Mouse (Mus musculus) CH12.LX (cell line): ENCODE data around the gene Man1b1. TPM values are rescaled to one million over a fixed set of nuclear protein-coding genes. Genes with fewer than 3 reads are reported as not detected.

Experiments used
- DNase-seq: peaks from one replicate; pipeline ENCODE4 v3.0.0-alpha.2; 2013; ENCODE audit errors: extremely low read depth
- H3K27ac ChIP-seq: 2 replicates; pipeline ENCODE4 v1.5.1; 2012; ENCODE audit warnings: low read depth, mild to moderate bottlenecking, control low read depth, moderate library complexity; ENCODE audit not compliant: insufficient read depth
- H3K27me3 ChIP-seq: replicated peaks from 2 replicates; pipeline ENCODE3; 2012; ENCODE audit warnings: inconsistent platforms
- H3K36me3 ChIP-seq, 2 experiments: replicated peaks in 1 of 2; 2 replicates each; pipeline versions ENCODE3 to v1.6.1; 2012; ENCODE audit warnings: inconsistent platforms in 1 of 2, low read length in 1 of 2, mild to moderate bottlenecking in 1 of 2, mixed read lengths in 1 of 2, moderate library complexity in 1 of 2; ENCODE audit not compliant: control insufficient read depth in 1 of 2, insufficient read depth in 1 of 2
- H3K4me1 ChIP-seq, 2 experiments: 2 replicates each; pipeline ENCODE4 v1.6.1; 2012; ENCODE audit warnings: inconsistent platforms in 1 of 2, moderate library complexity in 1 of 2; ENCODE audit not compliant: insufficient read depth in 2 of 2, control insufficient read depth in 1 of 2
- H3K4me2 ChIP-seq: 2 replicates; pipeline ENCODE4 v1.6.1; 2012; ENCODE audit warnings: low read depth, mild to moderate bottlenecking, control low read depth; ENCODE audit not compliant: poor library complexity, insufficient read depth, severe bottlenecking
- H3K4me3 ChIP-seq, 3 experiments: fragments of 150-350 bp in 1 of 3; sonication (generic) in 1 of 3; replicated peaks in 1 of 3; 2 replicates each; pipeline versions ENCODE3 to v1.5.1; 2011 to 2012; ENCODE audit warnings: low read depth in 2 of 3, low read length in 2 of 3, mild to moderate bottlenecking in 2 of 3, moderate library complexity in 2 of 3, control low read depth in 1 of 3, improper control_type of control experiment in 1 of 3, inconsistent platforms in 1 of 3, mixed read lengths in 1 of 3; ENCODE audit not compliant: poor library complexity in 1 of 3
- H3K79me2 ChIP-seq: replicated peaks from 2 replicates; pipeline ENCODE4 v1.6.1; 2012; ENCODE audit warnings: mild to moderate bottlenecking, moderate library complexity; ENCODE audit not compliant: control insufficient read depth, poor library complexity, insufficient read depth, severe bottlenecking; ENCODE audit errors: extremely low read depth
- H3K9ac ChIP-seq: 2 replicates; pipeline ENCODE4 v1.6.1; 2012; ENCODE audit warnings: low read depth, mild to moderate bottlenecking, control low read depth, moderate library complexity; ENCODE audit not compliant: insufficient read depth
- H3K9me3 ChIP-seq: replicated peaks from 2 replicates; pipeline ENCODE3; 2012; ENCODE audit warnings: low read length, inconsistent platforms, mixed read lengths
- BHLHE40 ChIP-seq: IDR thresholded peaks from 2 replicates; pipeline ENCODE4 v1.6.1; 2011; ENCODE audit warnings: mild to moderate bottlenecking, low read depth, low read length, improper control_type of control experiment
- CHD1 ChIP-seq: IDR thresholded peaks from 2 replicates; pipeline ENCODE4 v1.6.1; 2012; ENCODE audit warnings: low read depth, low read length, improper control_type of control experiment, inconsistent platforms
- CHD2 ChIP-seq: IDR thresholded peaks from 2 replicates; pipeline ENCODE4 v1.6.1; 2011; ENCODE audit warnings: low read length, improper control_type of control experiment
- CTCF ChIP-seq, 2 experiments: IDR thresholded peaks in 1 of 2; conservative IDR thresholded peaks in 1 of 2; 2 replicates each; pipeline ENCODE4 v1.5.1; 2011 to 2012; ENCODE audit warnings: low read depth in 2 of 2, low read length in 2 of 2, improper control_type of control experiment in 1 of 2, inconsistent platforms in 1 of 2, mild to moderate bottlenecking in 1 of 2, moderate library complexity in 1 of 2
- E2F4 ChIP-seq: IDR thresholded peaks from 2 replicates; pipeline ENCODE4 v1.6.1; 2011; ENCODE audit warnings: low read depth, low read length, improper control_type of control experiment; ENCODE audit not compliant: insufficient replicate concordance
- EP300 ChIP-seq: IDR thresholded peaks from 2 replicates; pipeline ENCODE4 v1.6.1; 2011; ENCODE audit warnings: low read length, improper control_type of control experiment
- ETS1 ChIP-seq: conservative IDR thresholded peaks from 2 replicates; pipeline ENCODE4 v1.6.1; 2012; ENCODE audit warnings: low read depth, mild to moderate bottlenecking, inconsistent platforms, low read length, improper control_type of control experiment, moderate library complexity
- HCFC1 ChIP-seq: IDR thresholded peaks from 2 replicates; pipeline ENCODE4 v1.6.1; 2012; ENCODE audit warnings: low read depth, mild to moderate bottlenecking, inconsistent platforms, low read length, improper control_type of control experiment
- IRF4 ChIP-seq: IDR thresholded peaks from 2 replicates; pipeline ENCODE4 v1.6.1; 2014; ENCODE audit warnings: low read depth, mild to moderate bottlenecking, inconsistent platforms, low read length, improper control_type of control experiment
- JUN ChIP-seq: IDR thresholded peaks from 2 replicates; pipeline ENCODE4 v1.6.1; 2011; ENCODE audit warnings: low read depth, mild to moderate bottlenecking, low read length, improper control_type of control experiment, moderate library complexity; ENCODE audit not compliant: insufficient read depth
- JUND ChIP-seq: conservative IDR thresholded peaks from 2 replicates; pipeline ENCODE4 v1.6.1; 2011; ENCODE audit warnings: low read depth, low read length, improper control_type of control experiment
- MAX ChIP-seq: IDR thresholded peaks from 2 replicates; pipeline ENCODE4 v1.6.1; 2011; ENCODE audit warnings: low read length, improper control_type of control experiment
- MAZ ChIP-seq: IDR thresholded peaks from 2 replicates; pipeline ENCODE4 v1.6.1; 2012; ENCODE audit warnings: low read depth, mild to moderate bottlenecking, inconsistent platforms, low read length, improper control_type of control experiment, moderate library complexity
- MXI1 ChIP-seq: IDR thresholded peaks from 2 replicates; pipeline ENCODE4 v1.6.1; 2011; ENCODE audit warnings: mild to moderate bottlenecking, low read depth, low read length, improper control_type of control experiment
- NELFE ChIP-seq: IDR thresholded peaks from 2 replicates; pipeline ENCODE4 v1.6.1; 2011; ENCODE audit warnings: low read depth, low read length, improper control_type of control experiment
- NRF1 ChIP-seq: IDR thresholded peaks from 2 replicates; pipeline ENCODE4 v1.6.1; 2014; ENCODE audit warnings: low read depth, mild to moderate bottlenecking, inconsistent platforms, low read length, improper control_type of control experiment, moderate library complexity
- PAX5 ChIP-seq: IDR thresholded peaks from 2 replicates; pipeline ENCODE4 v1.6.1; 2012; ENCODE audit warnings: low read length, inconsistent platforms, mixed read lengths
- POLR2AphosphoS2 ChIP-seq: IDR thresholded peaks from 2 replicates; pipeline ENCODE4 v1.6.1; 2011; ENCODE audit warnings: low read depth, low read length, improper control_type of control experiment
- RAD21 ChIP-seq: IDR thresholded peaks from 2 replicates; pipeline ENCODE4 v1.6.1; 2011; ENCODE audit warnings: low read depth, mild to moderate bottlenecking, low read length, improper control_type of control experiment, moderate library complexity
- RCOR1 ChIP-seq: conservative IDR thresholded peaks from 2 replicates; pipeline ENCODE4 v1.6.1; 2012; ENCODE audit warnings: low read depth, mild to moderate bottlenecking, inconsistent platforms, low read length, improper control_type of control experiment
- SIN3A ChIP-seq: IDR thresholded peaks from 2 replicates; pipeline ENCODE4 v1.6.1; 2012; ENCODE audit warnings: low read length, improper control_type of control experiment, inconsistent platforms
- SMC3 ChIP-seq: IDR thresholded peaks from 2 replicates; pipeline ENCODE4 v1.6.1; 2011; ENCODE audit warnings: low read depth, low read length, improper control_type of control experiment
- TBP ChIP-seq: conservative IDR thresholded peaks from 2 replicates; pipeline ENCODE4 v1.6.1; 2011; ENCODE audit warnings: low read depth, low read length, improper control_type of control experiment
- USF2 ChIP-seq: conservative IDR thresholded peaks from 2 replicates; pipeline ENCODE4 v1.6.1; 2011; ENCODE audit warnings: low read depth, low read length, improper control_type of control experiment
- ZC3H11A ChIP-seq: IDR thresholded peaks from 2 replicates; pipeline ENCODE4 v1.6.1; 2012; ENCODE audit warnings: low read depth, mild to moderate bottlenecking, inconsistent platforms, low read length, improper control_type of control experiment
- ZKSCAN1 ChIP-seq: IDR thresholded peaks from 2 replicates; pipeline ENCODE4 v1.6.1; 2012; ENCODE audit warnings: low read depth, inconsistent platforms, low read length, improper control_type of control experiment, borderline replicate concordance
- ZMIZ1 ChIP-seq: IDR thresholded peaks from 2 replicates; pipeline ENCODE4 v1.6.1; 2012; ENCODE audit warnings: low read depth, mild to moderate bottlenecking, inconsistent platforms, low read length, improper control_type of control experiment
- ZNF384 ChIP-seq: IDR thresholded peaks from 2 replicates; pipeline ENCODE4 v1.6.1; 2012; ENCODE audit warnings: low read depth, low read length, improper control_type of control experiment, inconsistent platforms
- dilution Hi-C: fragments of 300-500 bp; cut with MboI; formaldehyde crosslinking; loops from 2 replicates; pipeline ENCODE4 v1.14.3; 2020; ENCODE audit warnings: low sequenced_read_pairs; ENCODE audit not compliant: extremely low pct_unique_long_range_greater_than_20kb, extremely low pct_ligation_motif_present
- in situ Hi-C: fragments of 300-500 bp; cut with MboI; formaldehyde crosslinking; loops from 3 replicates; pipeline ENCODE4 v1.14.3; 2019; ENCODE audit warnings: low sequenced_read_pairs, low pct_ligation_motif_present, low pct_unique_long_range_greater_than_20kb, mixed read lengths
- polyA plus RNA-seq: library from polyadenylated mRNA; unstranded; fragments of >175 nt; gene quantifications from 2 replicates; pipeline ENCODE4 v1.2.1, GENCODE M21; 2012; ENCODE audit warnings: low read depth; ENCODE audit not compliant: insufficient read length
- total RNA-seq, 2 experiments: library from RNA; depleted of rRNA; stranded (reverse); fragments of 300-350 nt in 1 of 2; fragments of >200 nt in 1 of 2; gene quantifications; 2 replicates each; pipeline ENCODE4 v1.2.3; 2012 to 2014

Gene Man1b1
- total and polyA plus RNA-seq, 3 experiments = 39.3 to 68.8 (median 45.7) TPM

DNA sequence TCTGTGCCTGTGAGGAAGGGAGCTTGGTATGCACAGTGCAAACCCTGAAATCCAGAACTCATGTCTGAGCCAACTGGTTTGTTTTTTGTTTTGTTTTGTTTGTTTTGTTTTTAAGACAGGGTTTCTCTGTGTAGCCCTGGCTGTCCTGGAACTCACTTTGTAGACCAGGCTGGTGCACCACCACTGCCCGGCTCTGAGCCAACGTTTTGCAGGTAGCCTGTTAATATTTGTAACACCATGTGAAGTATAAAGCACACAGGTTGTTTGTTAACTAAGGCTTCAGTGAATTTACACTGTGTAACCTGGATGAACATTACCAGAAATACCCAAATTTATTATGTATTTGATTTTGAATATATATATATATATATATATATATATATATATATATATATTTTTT, 6.1 kb upstream of the Man1b1 start:
- Histone ChIP-seq H3K36me3 (no peaks in the 10 kb centered on the region), H3K9ac (no peak overlapping the region), H3K4me3 (no peak overlapping the region), H3K4me1 (peaks cover 0 to 1% of the 10 kb centered on the region in 2 experiments; a peak in 2 of 4 replicates), H3K27me3 (peaks cover 31% of the 10 kb centered on the region), H3K9me3 (peaks cover 3% of the 10 kb centered on the region), H3K27ac (no peak overlapping the region), H3K4me2 (no peak overlapping the region), H3K79me2 (no peaks in the 10 kb centered on the region)
- in situ Hi-C loops = no loop called here
- DNase-seq = no peak
- dilution Hi-C loops = no loop called here
- no peak for TF ChIP-seq NRF1
- no peak for TF ChIP-seq MAZ
- no peak for TF ChIP-seq CHD2
- TF ChIP-seq BHLHE40 = no peak
- no peak for TF ChIP-seq ZC3H11A
- TF ChIP-seq CHD1 = no peak
- no peak for TF ChIP-seq ZKSCAN1
- no peak for TF ChIP-seq USF2
- no peak for TF ChIP-seq CTCF (conservative IDR thresholded peaks at IDR 0.05 in 1 of 2, IDR thresholded peaks at IDR 0.05 in 1 of 2; ENCODE audit: low read depth in 2 of 2, low read length in 2 of 2)
- no peak for TF ChIP-seq NELFE
- TF ChIP-seq JUN = no peak
- no peak for TF ChIP-seq MXI1
- TF ChIP-seq POLR2AphosphoS2 = no peak
- no peak for TF ChIP-seq SMC3
- TF ChIP-seq RAD21 = no peak
- no peak for TF ChIP-seq ZNF384
- no peak for TF ChIP-seq MAX
- TF ChIP-seq ZMIZ1 = no peak

DNA sequence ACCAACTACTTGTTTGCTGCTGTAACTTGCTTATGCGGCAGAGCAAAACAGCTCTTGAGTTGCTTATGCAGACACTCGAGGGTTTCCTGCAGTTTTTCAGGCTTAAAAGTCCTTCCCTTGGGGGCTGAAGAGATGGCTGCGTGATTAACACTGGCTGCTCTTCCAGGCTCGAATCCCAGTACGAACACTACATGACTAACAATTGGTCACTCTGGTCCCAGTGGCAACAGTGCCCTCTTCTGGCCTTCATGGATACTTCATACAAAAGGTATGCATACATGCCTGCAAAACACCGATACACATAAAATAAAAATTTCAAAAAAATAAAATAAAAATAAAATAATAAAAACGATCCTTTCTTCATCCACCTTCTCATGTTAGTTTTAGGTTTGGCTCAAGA, 3.7 kb upstream of the Man1b1 start:
- Histone ChIP-seq H3K27me3 (peaks cover 16% of the 10 kb centered on the region), H3K9ac (no peak overlapping the region), H3K36me3 (peaks cover 0 to under 1% of the 10 kb centered on the region in 2 experiments), H3K79me2 (peaks cover 11% of the 10 kb centered on the region), H3K4me3 (no peak overlapping the region), H3K4me1 (peaks cover under 1 to 8% of the 10 kb centered on the region in 2 experiments), H3K27ac (no peak overlapping the region), H3K4me2 (no peak overlapping the region)
- DNase-seq = peak; percentile 55
- no peak for TF ChIP-seq IRF4
- TF ChIP-seq SMC3 = peak; percentile 58
- TF ChIP-seq MAZ = no peak
- no peak for TF ChIP-seq TBP
- TF ChIP-seq EP300 = no peak
- no peak for TF ChIP-seq CHD1
- no peak for TF ChIP-seq JUND
- no peak for TF ChIP-seq JUN
- no peak for TF ChIP-seq MAX
- no peak for TF ChIP-seq PAX5
- TF ChIP-seq RAD21 = peak; percentile 68
- no peak for TF ChIP-seq POLR2AphosphoS2
- TF ChIP-seq SIN3A = no peak
- TF ChIP-seq ZKSCAN1 = no peak
- no peak for TF ChIP-seq MXI1
- no peak for TF ChIP-seq NELFE
- no peak for TF ChIP-seq ETS1
- TF ChIP-seq RCOR1 = no peak
- TF ChIP-seq CTCF (conservative IDR thresholded peaks at IDR 0.05 in 1 of 2, IDR thresholded peaks at IDR 0.05 in 1 of 2; ENCODE audit: low read depth in 2 of 2, low read length in 2 of 2) = peak; percentile 39 to 81; a peak in 2 of 4 replicates
- TF ChIP-seq HCFC1 = no peak
- TF ChIP-seq E2F4 = no peak
- no peak for TF ChIP-seq BHLHE40
- TF ChIP-seq ZNF384 = no peak
- TF ChIP-seq, all 38 proteins: peak for 3
- H3K9me3 ChIP-seq = no peaks in the 10 kb centered on the region
- dilution Hi-C loops (no loop called here), in situ Hi-C loops (no loop called here)
